In the genomic region with DNA sequence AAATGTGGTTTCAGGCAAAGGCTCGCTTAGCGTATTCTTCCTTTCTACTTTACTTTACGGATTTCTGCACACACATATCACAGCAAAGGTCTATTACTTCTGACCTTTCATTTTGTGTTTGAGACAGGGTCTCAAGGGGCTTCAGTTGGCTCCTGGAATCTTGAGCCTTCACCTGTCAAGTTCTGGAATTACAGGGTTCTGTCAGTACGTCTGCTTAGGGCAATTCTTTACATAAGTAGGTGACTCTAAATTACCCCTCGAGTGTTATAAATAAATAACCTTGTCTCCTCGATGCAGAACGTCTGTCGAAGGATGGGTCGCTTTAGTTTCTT, we compare ENCODE assay signal across 7 mouse cellular contexts. TPM values are rescaled to one million over a fixed set of nuclear protein-coding genes. Genes with fewer than 3 reads are reported as not detected.
DNase-seq lines count a peak whose midpoint lies in the region; ATAC-seq and TF ChIP-seq lines count a peak whose summit lies in the region.

No protein-coding gene starts in this region.

- no peak for TF ChIP-seq CTCF in intestine, postnatal 0 days (IDR thresholded peaks at IDR 0.05; ENCODE audit: low read depth)

- WGBS in lung, embryonic 15.5 days, result 7% methylated on average over 9 of the region's 9 CpGs
- WGBS in intestine, postnatal 0 days, result 5% methylated on average over 9 of the region's 9 CpGs
- WGBS in neural tube, embryonic 15.5 days, result 12% methylated on average over 9 of the region's 9 CpGs

- no peaks in the 10 kb centered on the region for H3K27me3 ChIP-seq in lung, embryonic 15.5 days
- H3K27me3 ChIP-seq in intestine, postnatal 0 days (replicated peaks; ENCODE audit: control insufficient read depth, insufficient read depth, low read length), result no peaks in the 10 kb centered on the region
- H3K27me3 ChIP-seq in neural tube, embryonic 15.5 days (replicated peaks), result no peaks in the 10 kb centered on the region

- H3K4me2 ChIP-seq in lung, embryonic 15.5 days, result peak overlapping the region; percentile 66
- peak overlapping the region; percentile 71 for H3K4me2 ChIP-seq in intestine, postnatal 0 days (replicated peaks; ENCODE audit: low read depth)
- H3K4me2 ChIP-seq in neural tube, embryonic 15.5 days, result peak overlapping the region; percentile 62

- H3K4me3 ChIP-seq in lung, embryonic 15.5 days, result peak overlapping the region; percentile 76
- peak overlapping the region; percentile 95 for H3K4me3 ChIP-seq in intestine, postnatal 0 days (ENCODE audit: low read depth, low read length)
- peak overlapping the region; percentile 60 for H3K4me3 ChIP-seq in neural tube, embryonic 15.5 days (replicated peaks)

- DNase-seq in lung, postnatal 4 days, result no peak
- DNase-seq in right cerebral cortex, postnatal 4 days, result no peak

- H3K4me1 ChIP-seq in lung, embryonic 15.5 days, result peaks cover 24% of the 10 kb centered on the region
- H3K4me1 ChIP-seq in intestine, postnatal 0 days (replicated peaks; ENCODE audit: control insufficient read depth, insufficient read depth, low read length), result peaks cover 4% of the 10 kb centered on the region; the same call in 1 of the 2 replicates
- peaks cover 33% of the 10 kb centered on the region for H3K4me1 ChIP-seq in neural tube, embryonic 15.5 days

- H3K9me3 ChIP-seq in lung, embryonic 15.5 days, result no peaks in the 10 kb centered on the region
- H3K9me3 ChIP-seq in intestine, postnatal 0 days (ENCODE audit: control insufficient read depth), result no peaks in the 10 kb centered on the region
- no peaks in the 10 kb centered on the region for H3K9me3 ChIP-seq in neural tube, embryonic 15.5 days (replicated peaks)

- peaks cover 33% of the 10 kb centered on the region for H3K36me3 ChIP-seq in lung, embryonic 15.5 days
- H3K36me3 ChIP-seq in intestine, postnatal 0 days (ENCODE audit: control insufficient read depth, insufficient read depth), result peaks cover 28% of the 10 kb centered on the region
- peaks cover 32% of the 10 kb centered on the region for H3K36me3 ChIP-seq in neural tube, embryonic 15.5 days

- H3K27ac ChIP-seq in lung, embryonic 15.5 days, result peak overlapping the region; percentile 11; the same call in 1 of the 2 replicates
- peak overlapping the region; percentile 80 for H3K27ac ChIP-seq in intestine, postnatal 0 days (ENCODE audit: low read depth, low read length)
- peak overlapping the region; percentile 90 for H3K27ac ChIP-seq in neural tube, embryonic 15.5 days (replicated peaks)

- peak overlapping the region; percentile 66 for H3K9ac ChIP-seq in lung, embryonic 15.5 days
- peak overlapping the region; percentile 71 for H3K9ac ChIP-seq in intestine, postnatal 0 days (ENCODE audit: low read depth, low read length)
- H3K9ac ChIP-seq in neural tube, embryonic 15.5 days (replicated peaks), result peak overlapping the region; percentile 65

- no peak for ATAC-seq in lung, embryonic 15.5 days (ENCODE audit: borderline replicate concordance, extremely low read depth, low FRiP score, low TSS enrichment)
- peak; percentile 3; the same call in 1 of the 2 replicates for ATAC-seq in erythroid progenitor cell, adult 5-6 weeks (replicated peaks; ENCODE audit: low FRiP score, poor library complexity, severe bottlenecking)
- ATAC-seq in intestine, postnatal 0 days, result no peak; the same call in 1 of the 2 replicates
- ATAC-seq in neural tube, embryonic 15.5 days (ENCODE audit: low FRiP score), result no peak
- ATAC-seq in CD4-positive, CD25-positive, alpha-beta regulatory T cell, adult 4 months, result no peak

RNA-seq across cellular contexts. Expression of a gene that starts 0.6 kb away (rescaled TPM):
- 2,263 and 2,267 TPM in 2 replicates for polyA plus RNA-seq in lung, embryonic 15.5 days (2015; fragmentation: Nextera tagmentation; extraction: Ambion mirVana)
- 755 and 881 TPM in 2 replicates for total RNA-seq in erythroid progenitor cell, adult 5-6 weeks (2015; ENCODE audit: low replicate concordance)
- 598 and 1,019 TPM in 2 replicates for total RNA-seq in erythroid progenitor cell, adult 5-6 weeks (2017; ENCODE audit: low replicate concordance)
- 2,460 and 2,644 TPM in 2 replicates for polyA plus RNA-seq in intestine, postnatal 0 days (2015; fragmentation: Nextera tagmentation; extraction: Ambion mirVana)
- polyA plus RNA-seq in neural tube, embryonic 15.5 days (2015; fragmentation: Nextera tagmentation; extraction: Ambion mirVana), result 2,338 and 2,396 TPM in 2 replicates
- 100 to 1,000 TPM; 455 to 512 TPM for polyA plus RNA-seq in CD4-positive, CD25-positive, alpha-beta regulatory T cell, adult 4 months (2017; shearing (Covaris generic))

RNA-seq across cellular contexts. Expression of a gene that starts 8.9 kb away (rescaled TPM):
- 10.6 and 11.0 TPM in 2 replicates for polyA plus RNA-seq in lung, embryonic 15.5 days (2015; fragmentation: Nextera tagmentation; extraction: Ambion mirVana)
- total RNA-seq in erythroid progenitor cell, adult 5-6 weeks (2015; ENCODE audit: low replicate concordance), result 89.4 and 109 TPM in 2 replicates
- total RNA-seq in erythroid progenitor cell, adult 5-6 weeks (2017; ENCODE audit: low replicate concordance), result 87.9 and 88.6 TPM in 2 replicates
- 8.1 and 8.6 TPM in 2 replicates for polyA plus RNA-seq in intestine, postnatal 0 days (2015; fragmentation: Nextera tagmentation; extraction: Ambion mirVana)
- polyA plus RNA-seq in neural tube, embryonic 15.5 days (2015; fragmentation: Nextera tagmentation; extraction: Ambion mirVana), result 7.4 and 8.9 TPM in 2 replicates
- 10 to 100 TPM; 50.9 to 75.4 TPM for polyA plus RNA-seq in CD4-positive, CD25-positive, alpha-beta regulatory T cell, adult 4 months (2017; shearing (Covaris generic))

RNA-seq across cellular contexts. Expression of a gene that starts 23.7 kb away (rescaled TPM):
- polyA plus RNA-seq in lung, embryonic 15.5 days (2015; fragmentation: Nextera tagmentation; extraction: Ambion mirVana), result 550 and 564 TPM in 2 replicates
- 84.0 and 85.9 TPM in 2 replicates for total RNA-seq in erythroid progenitor cell, adult 5-6 weeks (2015; ENCODE audit: low replicate concordance)
- total RNA-seq in erythroid progenitor cell, adult 5-6 weeks (2017; ENCODE audit: low replicate concordance), result 87.1 and 111 TPM in 2 replicates
- 264 and 269 TPM in 2 replicates for polyA plus RNA-seq in intestine, postnatal 0 days (2015; fragmentation: Nextera tagmentation; extraction: Ambion mirVana)
- polyA plus RNA-seq in neural tube, embryonic 15.5 days (2015; fragmentation: Nextera tagmentation; extraction: Ambion mirVana), result 394 and 409 TPM in 2 replicates
- polyA plus RNA-seq in CD4-positive, CD25-positive, alpha-beta regulatory T cell, adult 4 months (2017; shearing (Covaris generic)), result 100 to 1,000 TPM; 234 to 353 TPM

RNA-seq across cellular contexts. Expression of a gene that starts 47.1 kb away (rescaled TPM):
- 728 and 741 TPM in 2 replicates for polyA plus RNA-seq in lung, embryonic 15.5 days (2015; fragmentation: Nextera tagmentation; extraction: Ambion mirVana)
- total RNA-seq in erythroid progenitor cell, adult 5-6 weeks (2015; ENCODE audit: low replicate concordance), result 228 and 341 TPM in 2 replicates
- 391 and 449 TPM in 2 replicates for total RNA-seq in erythroid progenitor cell, adult 5-6 weeks (2017; ENCODE audit: low replicate concordance)
- 511 and 531 TPM in 2 replicates for polyA plus RNA-seq in intestine, postnatal 0 days (2015; fragmentation: Nextera tagmentation; extraction: Ambion mirVana)
- 484 and 547 TPM in 2 replicates for polyA plus RNA-seq in neural tube, embryonic 15.5 days (2015; fragmentation: Nextera tagmentation; extraction: Ambion mirVana)
- polyA plus RNA-seq in CD4-positive, CD25-positive, alpha-beta regulatory T cell, adult 4 months (2017; shearing (Covaris generic)), result 100 to 1,000 TPM; 957 to 1,000 TPM

Comparison
In these comparisons a context has a peak if more than half of its experiments do, and no peak if none do; other contexts are left out.
1. H3K27ac ChIP-seq: peak in every context shown above with its lines; median percentile 90 in neural tube, embryonic 15.5 days; 80 in intestine, postnatal 0 days; 11 in lung, embryonic 15.5 days.